Mouse (Mus musculus): Measurements from ENCODE around the gene Rnf187. TPM values are rescaled to one million over a fixed set of nuclear protein-coding genes. Genes with fewer than 3 reads are reported as not detected.

The Rnf187 gene
- total and polyA plus RNA-seq, 3 experiments, result 185 to 195 (median 188) TPM

DNA sequence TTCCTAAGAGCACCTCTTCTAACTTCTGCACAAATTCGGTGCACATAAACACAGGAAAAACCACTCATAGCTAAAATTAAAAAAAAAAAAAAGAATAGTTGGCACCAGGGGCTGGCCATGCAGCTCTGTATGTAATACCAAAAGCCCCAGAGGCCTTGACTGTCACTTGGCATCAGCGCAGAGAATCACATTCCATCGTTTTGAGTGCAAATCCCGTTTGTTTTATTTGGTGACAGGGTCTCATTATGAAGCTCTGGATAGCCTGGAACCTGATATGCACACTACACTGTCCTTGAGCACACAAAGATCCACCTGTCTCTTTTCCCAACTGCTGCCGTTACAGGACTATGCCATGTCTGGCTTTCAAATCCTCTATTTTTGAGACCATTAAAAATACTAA lies 12.5 kb upstream of the Rnf187 start:
- H3K79me2 ChIP-seq (replicated peaks; ENCODE audit: control insufficient read depth, extremely low read depth, insufficient read depth, poor library complexity, severe bottlenecking), result peaks cover 2% of the 10 kb centered on the region; the same call in 1 of the 2 replicates
- peaks cover 0 to 21% of the 10 kb centered on the region in 2 experiments; a peak in 2 of 4 replicates for H3K4me1 ChIP-seq (ENCODE audit: control insufficient read depth in 1 of 2, insufficient read depth in 2 of 2)
- no peak overlapping the region for H3K4me2 ChIP-seq (ENCODE audit: insufficient read depth, low read depth, poor library complexity, severe bottlenecking)
- no peaks in the 10 kb centered on the region for H3K9me3 ChIP-seq (replicated peaks; ENCODE audit: low read length)
- no peak for TF ChIP-seq IRF4 (IDR thresholded peaks at IDR 0.05; ENCODE audit: low read depth, low read length)
- no peak for TF ChIP-seq MEF2A (IDR thresholded peaks at IDR 0.05; ENCODE audit: borderline replicate concordance, low read depth, low read length)
- TF ChIP-seq BHLHE40 (IDR thresholded peaks at IDR 0.05; ENCODE audit: low read depth, low read length), result no peak
- TF ChIP-seq JUND (conservative IDR thresholded peaks at IDR 0.05; ENCODE audit: low read depth, low read length), result no peak
- TF ChIP-seq CHD1 (IDR thresholded peaks at IDR 0.05; ENCODE audit: low read depth, low read length), result no peak
- TF ChIP-seq UBTF (IDR thresholded peaks at IDR 0.05; ENCODE audit: low read depth, low read length), result no peak
- no peak for TF ChIP-seq RAD21 (IDR thresholded peaks at IDR 0.05; ENCODE audit: low read depth, low read length)
- TF ChIP-seq GABPA (IDR thresholded peaks at IDR 0.05; ENCODE audit: insufficient replicate concordance, low read depth, low read length), result no peak
- no peak for TF ChIP-seq MXI1 (IDR thresholded peaks at IDR 0.05; ENCODE audit: low read depth, low read length)
- TF ChIP-seq CTCF (conservative IDR thresholded peaks at IDR 0.05 in 1 of 2, IDR thresholded peaks at IDR 0.05 in 1 of 2; ENCODE audit: low read depth in 2 of 2, low read length in 2 of 2), result no peak
- TF ChIP-seq KAT2A (IDR thresholded peaks at IDR 0.05; ENCODE audit: insufficient replicate concordance, low read length), result no peak
- TF ChIP-seq ZNF384 (IDR thresholded peaks at IDR 0.05; ENCODE audit: low read depth, low read length), result no peak
- no peak for TF ChIP-seq E2F4 (IDR thresholded peaks at IDR 0.05; ENCODE audit: insufficient replicate concordance, low read depth, low read length)
- no peak for TF ChIP-seq JUN (IDR thresholded peaks at IDR 0.05; ENCODE audit: insufficient read depth, low read depth, low read length)
- in situ Hi-C loops (cut with MboI; ENCODE audit: low pct_ligation_motif_present, low pct_unique_long_range_greater_than_20kb, low sequenced_read_pairs), result no loop called here
- peaks cover 35% of the 10 kb centered on the region for H3K27me3 ChIP-seq (replicated peaks)
- no peak overlapping the region for H3K27ac ChIP-seq (ENCODE audit: insufficient read depth, low read depth)
- H3K9ac ChIP-seq (ENCODE audit: insufficient read depth, low read depth), result no peak overlapping the region
- H3K36me3 ChIP-seq (replicated peaks in 1 of 2; ENCODE audit: control insufficient read depth in 1 of 2, insufficient read depth in 1 of 2, low read length in 1 of 2), result no peaks in the 10 kb centered on the region
- DNase-seq (ENCODE audit: extremely low read depth), result no peak
- dilution Hi-C loops (cut with MboI; ENCODE audit: extremely low pct_ligation_motif_present, extremely low pct_unique_long_range_greater_than_20kb, low sequenced_read_pairs), result no loop called here
- H3K4me3 ChIP-seq (replicated peaks in 1 of 3; ENCODE audit: low read depth in 2 of 3, low read length in 2 of 3, poor library complexity in 1 of 3), result no peak overlapping the region

DNA sequence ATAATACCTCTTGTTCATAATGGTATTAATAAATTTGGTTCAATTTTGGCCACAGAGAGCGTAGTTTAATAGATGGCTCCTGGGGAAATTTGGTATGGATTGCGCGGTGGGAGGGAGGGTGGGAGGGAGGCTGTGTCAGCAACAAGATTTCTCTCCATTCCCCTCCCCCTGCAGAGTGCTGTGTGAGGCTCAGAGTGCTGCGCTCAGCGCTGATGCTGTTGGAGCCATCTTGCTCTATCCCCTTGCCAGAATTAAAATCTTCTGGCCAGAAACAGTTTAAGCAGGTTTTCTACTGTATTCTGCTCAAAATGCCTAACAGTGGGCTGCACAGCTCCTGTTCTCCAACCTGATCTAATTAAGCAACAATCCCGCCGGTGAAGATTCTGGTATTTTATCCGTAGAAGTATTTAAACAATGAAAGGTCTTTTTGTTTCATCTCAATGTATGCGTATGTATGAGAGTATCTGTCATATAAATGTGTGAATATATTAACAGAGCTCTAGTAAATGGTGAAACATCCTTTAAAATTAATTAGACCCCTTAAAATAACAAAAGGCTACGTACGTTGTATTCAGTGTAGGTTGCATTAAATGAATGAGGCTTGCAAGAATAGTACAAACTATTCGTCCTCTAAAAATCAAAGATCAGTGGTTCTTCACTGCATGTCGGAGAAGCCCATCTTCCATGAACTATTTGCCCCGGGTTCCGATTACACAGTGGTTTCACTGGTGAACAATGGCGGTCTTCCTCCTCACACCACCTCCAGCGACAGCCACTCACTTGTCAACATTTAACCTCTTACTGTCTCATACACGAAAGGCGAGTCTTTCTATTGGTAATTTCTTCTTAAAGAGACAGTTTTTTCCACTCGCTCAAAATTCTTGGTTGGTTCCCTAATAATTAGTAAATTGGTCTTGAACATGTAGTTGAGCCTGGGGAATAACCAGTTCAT lies 11.0 kb upstream of the Rnf187 start:
- TF ChIP-seq EP300 (IDR thresholded peaks at IDR 0.05; ENCODE audit: low read length) (no peak), TCF12 (IDR thresholded peaks at IDR 0.05; ENCODE audit: low read depth, low read length) (no peak), RAD21 (IDR thresholded peaks at IDR 0.05; ENCODE audit: low read depth, low read length) (no peak), UBTF (IDR thresholded peaks at IDR 0.05; ENCODE audit: low read depth, low read length) (no peak), MXI1 (IDR thresholded peaks at IDR 0.05; ENCODE audit: low read depth, low read length) (no peak), E2F4 (IDR thresholded peaks at IDR 0.05; ENCODE audit: insufficient replicate concordance, low read depth, low read length) (no peak), ETS1 (conservative IDR thresholded peaks at IDR 0.05; ENCODE audit: low read depth, low read length) (no peak), KAT2A (IDR thresholded peaks at IDR 0.05; ENCODE audit: insufficient replicate concordance, low read length) (no peak), MYC (IDR thresholded peaks at IDR 0.05; ENCODE audit: low read depth, low read length) (no peak), MAFK (IDR thresholded peaks at IDR 0.05; ENCODE audit: insufficient replicate concordance, low read length) (no peak), ZC3H11A (IDR thresholded peaks at IDR 0.05; ENCODE audit: low read depth, low read length) (no peak), CHD2 (IDR thresholded peaks at IDR 0.05; ENCODE audit: low read length) (no peak), USF1 (IDR thresholded peaks at IDR 0.05; ENCODE audit: low read depth, low read length) (no peak), CHD1 (IDR thresholded peaks at IDR 0.05; ENCODE audit: low read depth, low read length) (no peak), ZNF384 (IDR thresholded peaks at IDR 0.05; ENCODE audit: low read depth, low read length) (no peak), GABPA (IDR thresholded peaks at IDR 0.05; ENCODE audit: insufficient replicate concordance, low read depth, low read length) (no peak), ZMIZ1 (IDR thresholded peaks at IDR 0.05; ENCODE audit: low read depth, low read length) (no peak), JUN (IDR thresholded peaks at IDR 0.05; ENCODE audit: insufficient read depth, low read depth, low read length) (no peak), MAZ (IDR thresholded peaks at IDR 0.05; ENCODE audit: low read depth, low read length) (no peak), USF2 (conservative IDR thresholded peaks at IDR 0.05; ENCODE audit: low read depth, low read length) (no peak)
- no peak for DNase-seq (ENCODE audit: extremely low read depth)
- Histone ChIP-seq H3K36me3 (replicated peaks in 1 of 2; ENCODE audit: control insufficient read depth in 1 of 2, insufficient read depth in 1 of 2, low read length in 1 of 2) (no peaks in the 10 kb centered on the region), H3K27me3 (replicated peaks) (peaks cover 49% of the 10 kb centered on the region), H3K79me2 (replicated peaks; ENCODE audit: control insufficient read depth, extremely low read depth, insufficient read depth, poor library complexity, severe bottlenecking) (no peaks in the 10 kb centered on the region), H3K4me3 (replicated peaks in 1 of 3; ENCODE audit: low read depth in 2 of 3, low read length in 2 of 3, poor library complexity in 1 of 3) (no peak overlapping the region), H3K4me1 (ENCODE audit: control insufficient read depth in 1 of 2, insufficient read depth in 2 of 2) (peaks cover 0 to 13% of the 10 kb centered on the region in 2 experiments; a peak in 2 of 4 replicates), H3K9me3 (replicated peaks; ENCODE audit: low read length) (no peaks in the 10 kb centered on the region), H3K4me2 (ENCODE audit: insufficient read depth, low read depth, poor library complexity, severe bottlenecking) (no peak overlapping the region), H3K27ac (ENCODE audit: insufficient read depth, low read depth) (no peak overlapping the region), H3K9ac (ENCODE audit: insufficient read depth, low read depth) (no peak overlapping the region)
- dilution Hi-C loops (cut with MboI; ENCODE audit: extremely low pct_ligation_motif_present, extremely low pct_unique_long_range_greater_than_20kb, low sequenced_read_pairs) (no loop called here), in situ Hi-C loops (cut with MboI; ENCODE audit: low pct_ligation_motif_present, low pct_unique_long_range_greater_than_20kb, low sequenced_read_pairs) (no loop called here)
